Mouse (Mus musculus) CH12.LX (cell line): ENCODE results near the gene Tmem178b. TPM values are rescaled to one million over a fixed set of nuclear protein-coding genes. Genes with fewer than 3 reads are reported as not detected.

ENCODE experiments used
- DNase-seq: peaks from one replicate; pipeline ENCODE4 v3.0.0-alpha.2; 2013; ENCODE audit errors: extremely low read depth
- H3K27ac ChIP-seq: 2 replicates; pipeline ENCODE4 v1.5.1; 2012; ENCODE audit warnings: low read depth, mild to moderate bottlenecking, control low read depth, moderate library complexity; ENCODE audit not compliant: insufficient read depth
- H3K27me3 ChIP-seq: replicated peaks from 2 replicates; pipeline ENCODE3; 2012; ENCODE audit warnings: inconsistent platforms
- H3K36me3 ChIP-seq, 2 experiments: replicated peaks in 1 of 2; 2 replicates each; pipeline versions ENCODE3 to v1.6.1; 2012; ENCODE audit warnings: inconsistent platforms in 1 of 2, low read length in 1 of 2, mild to moderate bottlenecking in 1 of 2, mixed read lengths in 1 of 2, moderate library complexity in 1 of 2; ENCODE audit not compliant: control insufficient read depth in 1 of 2, insufficient read depth in 1 of 2
- H3K4me1 ChIP-seq, 2 experiments: 2 replicates each; pipeline ENCODE4 v1.6.1; 2012; ENCODE audit warnings: inconsistent platforms in 1 of 2, moderate library complexity in 1 of 2; ENCODE audit not compliant: insufficient read depth in 2 of 2, control insufficient read depth in 1 of 2
- H3K4me2 ChIP-seq: 2 replicates; pipeline ENCODE4 v1.6.1; 2012; ENCODE audit warnings: low read depth, mild to moderate bottlenecking, control low read depth; ENCODE audit not compliant: poor library complexity, insufficient read depth, severe bottlenecking
- H3K4me3 ChIP-seq, 3 experiments: fragments of 150-350 bp in 1 of 3; sonication (generic) in 1 of 3; replicated peaks in 1 of 3; 2 replicates each; pipeline versions ENCODE3 to v1.5.1; 2011 to 2012; ENCODE audit warnings: low read depth in 2 of 3, low read length in 2 of 3, mild to moderate bottlenecking in 2 of 3, moderate library complexity in 2 of 3, control low read depth in 1 of 3, improper control_type of control experiment in 1 of 3, inconsistent platforms in 1 of 3, mixed read lengths in 1 of 3; ENCODE audit not compliant: poor library complexity in 1 of 3
- H3K79me2 ChIP-seq: replicated peaks from 2 replicates; pipeline ENCODE4 v1.6.1; 2012; ENCODE audit warnings: mild to moderate bottlenecking, moderate library complexity; ENCODE audit not compliant: control insufficient read depth, poor library complexity, insufficient read depth, severe bottlenecking; ENCODE audit errors: extremely low read depth
- H3K9ac ChIP-seq: 2 replicates; pipeline ENCODE4 v1.6.1; 2012; ENCODE audit warnings: low read depth, mild to moderate bottlenecking, control low read depth, moderate library complexity; ENCODE audit not compliant: insufficient read depth
- H3K9me3 ChIP-seq: replicated peaks from 2 replicates; pipeline ENCODE3; 2012; ENCODE audit warnings: low read length, inconsistent platforms, mixed read lengths
- CHD1 ChIP-seq: IDR thresholded peaks from 2 replicates; pipeline ENCODE4 v1.6.1; 2012; ENCODE audit warnings: low read depth, low read length, improper control_type of control experiment, inconsistent platforms
- EP300 ChIP-seq: IDR thresholded peaks from 2 replicates; pipeline ENCODE4 v1.6.1; 2011; ENCODE audit warnings: low read length, improper control_type of control experiment
- ETS1 ChIP-seq: conservative IDR thresholded peaks from 2 replicates; pipeline ENCODE4 v1.6.1; 2012; ENCODE audit warnings: low read depth, mild to moderate bottlenecking, inconsistent platforms, low read length, improper control_type of control experiment, moderate library complexity
- HCFC1 ChIP-seq: IDR thresholded peaks from 2 replicates; pipeline ENCODE4 v1.6.1; 2012; ENCODE audit warnings: low read depth, mild to moderate bottlenecking, inconsistent platforms, low read length, improper control_type of control experiment
- JUN ChIP-seq: IDR thresholded peaks from 2 replicates; pipeline ENCODE4 v1.6.1; 2011; ENCODE audit warnings: low read depth, mild to moderate bottlenecking, low read length, improper control_type of control experiment, moderate library complexity; ENCODE audit not compliant: insufficient read depth
- MEF2A ChIP-seq: IDR thresholded peaks from 2 replicates; pipeline ENCODE4 v1.6.1; 2014; ENCODE audit warnings: low read depth, mild to moderate bottlenecking, inconsistent platforms, low read length, improper control_type of control experiment, borderline replicate concordance
- MXI1 ChIP-seq: IDR thresholded peaks from 2 replicates; pipeline ENCODE4 v1.6.1; 2011; ENCODE audit warnings: mild to moderate bottlenecking, low read depth, low read length, improper control_type of control experiment
- NRF1 ChIP-seq: IDR thresholded peaks from 2 replicates; pipeline ENCODE4 v1.6.1; 2014; ENCODE audit warnings: low read depth, mild to moderate bottlenecking, inconsistent platforms, low read length, improper control_type of control experiment, moderate library complexity
- RAD21 ChIP-seq: IDR thresholded peaks from 2 replicates; pipeline ENCODE4 v1.6.1; 2011; ENCODE audit warnings: low read depth, mild to moderate bottlenecking, low read length, improper control_type of control experiment, moderate library complexity
- RCOR1 ChIP-seq: conservative IDR thresholded peaks from 2 replicates; pipeline ENCODE4 v1.6.1; 2012; ENCODE audit warnings: low read depth, mild to moderate bottlenecking, inconsistent platforms, low read length, improper control_type of control experiment
- TBP ChIP-seq: conservative IDR thresholded peaks from 2 replicates; pipeline ENCODE4 v1.6.1; 2011; ENCODE audit warnings: low read depth, low read length, improper control_type of control experiment
- UBTF ChIP-seq: IDR thresholded peaks from 2 replicates; pipeline ENCODE4 v1.6.1; 2012; ENCODE audit warnings: low read depth, mild to moderate bottlenecking, inconsistent platforms, low read length, improper control_type of control experiment, moderate library complexity
- ZC3H11A ChIP-seq: IDR thresholded peaks from 2 replicates; pipeline ENCODE4 v1.6.1; 2012; ENCODE audit warnings: low read depth, mild to moderate bottlenecking, inconsistent platforms, low read length, improper control_type of control experiment
- ZMIZ1 ChIP-seq: IDR thresholded peaks from 2 replicates; pipeline ENCODE4 v1.6.1; 2012; ENCODE audit warnings: low read depth, mild to moderate bottlenecking, inconsistent platforms, low read length, improper control_type of control experiment
- dilution Hi-C: fragments of 300-500 bp; cut with MboI; formaldehyde crosslinking; loops from 2 replicates; pipeline ENCODE4 v1.14.3; 2020; ENCODE audit warnings: low sequenced_read_pairs; ENCODE audit not compliant: extremely low pct_unique_long_range_greater_than_20kb, extremely low pct_ligation_motif_present
- in situ Hi-C: fragments of 300-500 bp; cut with MboI; formaldehyde crosslinking; loops from 3 replicates; pipeline ENCODE4 v1.14.3; 2019; ENCODE audit warnings: low sequenced_read_pairs, low pct_ligation_motif_present, low pct_unique_long_range_greater_than_20kb, mixed read lengths
- polyA plus RNA-seq: library from polyadenylated mRNA; unstranded; fragments of >175 nt; gene quantifications from 2 replicates; pipeline ENCODE4 v1.2.1, GENCODE M21; 2012; ENCODE audit warnings: low read depth; ENCODE audit not compliant: insufficient read length
- total RNA-seq, 2 experiments: library from RNA; depleted of rRNA; stranded (reverse); fragments of 300-350 nt in 1 of 2; fragments of >200 nt in 1 of 2; gene quantifications; 2 replicates each; pipeline ENCODE4 v1.2.3; 2012 to 2014

The Tmem178b gene
- total and polyA plus RNA-seq, 3 experiments, result not detected

GRCm38 (mm10) chr6:40008166-40008907 lies 135.3 kb downstream of the Tmem178b start:
- Histone ChIP-seq H3K4me1 (peaks cover 0 to 2% of the 10 kb centered on the region in 2 experiments; a peak in 1 of 4 replicates), H3K27me3 (peaks cover 25% of the 10 kb centered on the region), H3K9ac (no peak overlapping the region), H3K4me2 (no peak overlapping the region), H3K27ac (no peak overlapping the region), H3K4me3 (no peak overlapping the region), H3K79me2 (no peaks in the 10 kb centered on the region), H3K36me3 (no peaks in the 10 kb centered on the region), H3K9me3 (no peaks in the 10 kb centered on the region)
- dilution Hi-C loops (no loop called here), in situ Hi-C loops (no loop called here)
- DNase-seq, result no peak
- TF ChIP-seq TBP, result no peak
- no peak for TF ChIP-seq NRF1
- no peak for TF ChIP-seq JUN
- no peak for TF ChIP-seq HCFC1
- TF ChIP-seq ZC3H11A, result no peak
- no peak for TF ChIP-seq RCOR1
- no peak for TF ChIP-seq CHD1
- TF ChIP-seq MEF2A, result no peak

GRCm38 (mm10) chr6:40009718-40010117 lies 136.6 kb downstream of the Tmem178b start:
- Histone ChIP-seq H3K4me2 (no peak overlapping the region), H3K9me3 (no peaks in the 10 kb centered on the region), H3K4me3 (no peak overlapping the region), H3K27ac (no peak overlapping the region), H3K4me1 (peaks cover 0 to 7% of the 10 kb centered on the region in 2 experiments; a peak in 2 of 4 replicates), H3K79me2 (no peaks in the 10 kb centered on the region), H3K9ac (no peak overlapping the region), H3K36me3 (no peaks in the 10 kb centered on the region), H3K27me3 (peaks cover 25% of the 10 kb centered on the region)
- DNase-seq, result no peak
- TF ChIP-seq ETS1 (no peak), RCOR1 (no peak), ZMIZ1 (no peak), RAD21 (no peak), MXI1 (no peak)
- in situ Hi-C loops, result no loop called here
- dilution Hi-C loops, result no loop called here

- H3K79me2 ChIP-seq, result no peaks in the 10 kb centered on the region
- H3K9ac ChIP-seq, result no peak overlapping the region
- H3K27ac ChIP-seq, result no peak overlapping the region
- H3K4me2 ChIP-seq, result no peak overlapping the region
- dilution Hi-C loops, result no loop called here
- peaks cover 27% of the 10 kb centered on the region for H3K27me3 ChIP-seq
- TF ChIP-seq MXI1 (no peak), MEF2A (no peak), UBTF (no peak), EP300 (no peak), HCFC1 (no peak)
- H3K4me1 ChIP-seq, result peaks cover 0 to 10% of the 10 kb centered on the region in 2 experiments; a peak in 2 of 4 replicates
- H3K9me3 ChIP-seq, result no peaks in the 10 kb centered on the region
- in situ Hi-C loops, result no loop called here
- DNase-seq, result no peak
- H3K36me3 ChIP-seq, result no peaks in the 10 kb centered on the region
- H3K4me3 ChIP-seq, result no peak overlapping the region
Measured at GRCm38 (mm10) chr6:40011066-40011465, 138.0 kb downstream of the Tmem178b start.
